Mouse (Mus musculus) kidney, adult 2 months (tissue): ENCODE results near the gene Atf5. TPM values are rescaled to one million over a fixed set of nuclear protein-coding genes. Genes with fewer than 3 reads are reported as not detected.

ENCODE experiments used
- DNase-seq: peaks from one replicate; pipeline ENCODE4 v3.0.0; 2021
- H3K27ac ChIP-seq: fragments of 200-500 bp; 2 replicates; pipeline ENCODE4 v1.5.1; 2012; ENCODE audit warnings: low read depth, low read length, control low read depth, inconsistent platforms; ENCODE audit not compliant: insufficient read depth
- H3K27me3 ChIP-seq: fragments of 200-500 bp; replicated peaks from 2 replicates; pipeline ENCODE4 v1.6.1; 2012; ENCODE audit warnings: mild to moderate bottlenecking, moderate library complexity, low read length, inconsistent platforms; ENCODE audit not compliant: control insufficient read depth, insufficient read depth
- H3K36me3 ChIP-seq: fragments of 200-500 bp; 2 replicates; pipeline ENCODE4 v1.6.1; 2012; ENCODE audit warnings: mild to moderate bottlenecking, moderate library complexity, low read length, inconsistent platforms; ENCODE audit not compliant: control insufficient read depth, insufficient read depth
- H3K4me1 ChIP-seq: fragments of 200-500 bp; 2 replicates; pipeline ENCODE4 v1.6.1; 2011; ENCODE audit warnings: low read length; ENCODE audit not compliant: control insufficient read depth, insufficient read depth
- H3K4me3 ChIP-seq: fragments of 200-500 bp; 2 replicates; pipeline ENCODE4 v1.5.1; 2011; ENCODE audit warnings: mild to moderate bottlenecking, low read depth, low read length, control low read depth; ENCODE audit not compliant: insufficient read depth
- CTCF ChIP-seq: fragments of 200-500 bp; conservative IDR thresholded peaks from 2 replicates; pipeline ENCODE4 v1.5.1; 2011; ENCODE audit warnings: low read depth, mild to moderate bottlenecking, control low read depth, low read length, moderate library complexity, mixed read lengths; ENCODE audit not compliant: insufficient read depth, insufficient read length
- POLR2A ChIP-seq: fragments of 200-500 bp; IDR thresholded peaks from one replicate; pipeline ENCODE4 v1.6.1; 2011; ENCODE audit warnings: low read depth, low read length, control low read depth
- WGBS: fragments of 180-500 bp; shearing (Covaris S2); methylation state at CpG from one replicate; pipeline ENCODE4 v1.1.7; 2018; 5-methylcytosine and 5-hydroxymethylcytosine counted together
- polyA plus RNA-seq: library from polyadenylated mRNA; depleted of rRNA; stranded (reverse); fragments of >200 nt; gene quantifications from 2 replicates; pipeline ENCODE4 v1.2.3, GENCODE M21; 2012; rRNA removed

Gene Atf5
- 42.1 and 57.2 TPM in 2 replicates for polyA plus RNA-seq

DNA sequence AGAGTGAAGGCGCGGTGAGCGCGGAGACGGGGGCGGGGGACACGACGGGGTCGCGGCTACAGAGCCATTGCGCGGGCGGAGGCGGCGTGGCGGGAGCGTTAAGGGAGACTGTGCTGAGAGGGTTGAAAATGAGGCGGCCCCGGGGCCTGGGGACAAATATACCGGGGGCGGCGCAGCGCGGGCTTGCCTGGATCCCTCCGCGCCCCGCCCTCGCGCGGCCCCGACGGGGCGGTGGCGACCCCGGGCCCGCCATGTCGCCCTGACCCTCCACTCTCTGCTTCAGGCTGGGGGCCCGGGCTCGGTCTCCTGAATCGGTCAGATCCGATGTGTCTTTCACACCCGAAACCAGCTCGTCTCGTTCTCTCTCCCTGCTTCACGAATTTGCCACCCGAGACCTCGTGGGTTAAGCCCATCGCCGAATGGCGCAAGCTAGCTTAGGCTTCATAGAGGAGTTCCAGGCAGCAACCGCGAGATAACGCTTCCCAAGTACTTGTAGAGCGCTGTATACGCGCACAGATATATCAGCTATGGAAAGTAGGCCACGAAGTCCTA, at the start of gene Atf5:
Gene Atf5, minus strand, starts transcription at position 189 of the 552 bp plus-strand sequence.
- Histone ChIP-seq H3K4me1 (peaks cover 20% of the 10 kb centered on the region), H3K27ac (peak within 1 kb of the TSS; percentile 76), H3K4me3 (peak within 1 kb of the TSS; percentile 82), H3K27me3 (no peaks in the 10 kb centered on the region), H3K36me3 (no peaks in the 10 kb centered on the region)
- peak; percentile 51 for DNase-seq
- under 1% methylated on average over 52 of the region's 57 CpGs for WGBS
- no peak for TF ChIP-seq POLR2A
- no peak for TF ChIP-seq CTCF

DNA sequence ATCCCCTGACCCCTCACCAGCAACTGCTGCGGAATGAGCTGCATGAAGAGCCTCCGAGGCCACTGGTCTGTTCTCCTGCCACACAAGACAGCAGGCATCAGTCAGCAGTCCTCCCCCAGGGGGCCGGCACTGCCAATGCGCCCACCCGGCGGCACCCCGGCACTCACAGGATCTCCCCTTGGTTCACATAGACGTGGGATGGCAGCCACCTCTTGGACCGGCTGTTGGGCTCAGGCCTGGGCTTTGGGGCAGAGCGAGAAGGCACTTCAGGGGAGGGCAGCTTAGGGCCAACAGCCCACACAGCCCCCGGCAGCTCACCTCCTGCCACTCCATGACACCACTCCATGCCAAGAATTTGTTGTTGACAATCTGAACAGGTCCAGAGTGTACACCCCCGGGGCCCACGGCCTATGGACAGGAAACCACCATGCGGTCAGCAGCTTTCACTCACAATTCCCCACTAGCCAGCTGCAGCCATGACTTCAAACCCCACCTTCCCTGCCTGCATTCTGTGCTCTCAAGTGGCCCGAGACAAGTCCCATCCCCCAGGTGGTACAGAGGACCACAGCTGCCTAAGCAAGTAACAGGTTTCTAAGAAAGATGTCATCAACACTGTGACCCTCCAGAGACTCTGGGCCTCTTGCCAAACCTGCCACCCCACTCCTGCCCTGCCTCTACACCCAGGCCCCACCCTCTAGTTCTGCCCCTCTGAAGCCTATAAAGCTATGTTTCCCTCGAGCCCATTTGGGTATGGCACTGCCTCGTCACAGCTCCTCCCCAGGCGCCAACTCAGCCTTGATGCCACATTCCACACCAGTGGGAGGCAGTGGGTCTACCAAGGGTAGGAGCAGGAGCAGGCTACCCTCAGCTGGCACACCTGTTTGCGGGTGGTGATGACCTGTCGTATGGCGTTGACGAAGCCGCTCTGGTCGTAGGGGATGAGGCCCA, 48.4 kb upstream of the Atf5 start:
- Histone ChIP-seq H3K4me3 (no peak overlapping the region), H3K4me1 (peaks cover 21% of the 10 kb centered on the region), H3K27me3 (no peaks in the 10 kb centered on the region), H3K36me3 (no peaks in the 10 kb centered on the region), H3K27ac (no peak overlapping the region)
- no peak for DNase-seq
- no peak for TF ChIP-seq CTCF
- TF ChIP-seq POLR2A = no peak
- 67% methylated on average over 24 of the region's 24 CpGs for WGBS

DNA sequence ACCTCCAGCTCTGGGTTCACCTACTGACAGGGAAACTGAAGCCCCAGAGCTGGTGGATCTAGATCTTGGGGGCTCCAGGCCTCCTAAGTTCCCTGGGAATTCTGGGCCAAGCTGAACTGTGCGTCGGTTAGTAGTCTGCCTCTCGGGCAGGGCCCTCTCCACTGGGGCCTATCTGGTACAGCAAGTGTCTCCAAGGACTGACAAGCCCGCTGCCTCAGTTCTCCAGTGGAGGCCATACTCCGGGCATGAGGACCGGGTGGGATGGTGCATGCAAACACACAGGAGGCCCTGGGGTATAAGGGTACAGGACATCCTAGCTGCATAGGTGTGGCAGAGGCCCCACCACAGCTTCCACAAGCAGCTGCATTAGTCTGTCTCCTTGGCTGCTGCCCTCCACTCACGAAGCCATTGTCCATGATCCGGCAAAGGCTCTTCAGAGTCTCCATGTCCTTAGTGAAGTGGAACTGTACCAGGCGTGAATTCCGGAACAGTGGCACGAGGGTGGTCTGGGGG, 47.6 kb upstream of the Atf5 start:
- H3K36me3 ChIP-seq = no peaks in the 10 kb centered on the region
- H3K27ac ChIP-seq = no peak overlapping the region
- TF ChIP-seq POLR2A (no peak), CTCF (no peak)
- H3K27me3 ChIP-seq = no peaks in the 10 kb centered on the region
- 81% methylated on average over 11 of the region's 11 CpGs for WGBS
- DNase-seq = no peak
- H3K4me3 ChIP-seq = no peak overlapping the region
- peaks cover 21% of the 10 kb centered on the region for H3K4me1 ChIP-seq

DNA sequence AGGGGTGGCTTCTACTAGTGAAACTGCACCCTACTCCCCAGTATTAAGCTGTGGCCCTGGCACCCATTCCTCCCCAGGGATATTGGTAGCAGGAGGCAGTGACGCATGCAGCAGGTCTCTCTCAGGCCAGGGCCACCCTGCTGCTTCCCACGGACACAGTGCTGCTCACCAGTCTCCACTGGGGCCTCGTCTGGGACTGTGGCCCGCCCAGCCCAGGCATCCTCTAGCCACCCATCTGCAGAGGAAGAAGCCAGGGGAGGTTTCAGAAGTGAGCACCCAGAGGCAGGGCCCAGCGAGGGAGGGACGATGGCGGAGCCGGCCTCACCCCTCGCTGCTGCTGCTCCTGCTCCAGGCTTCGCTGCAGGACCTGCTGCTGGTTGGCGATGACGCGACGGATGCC, 46.8 kb upstream of the Atf5 start:
- TF ChIP-seq CTCF (no peak), POLR2A (no peak)
- H3K27me3 ChIP-seq = no peaks in the 10 kb centered on the region
- WGBS = 82% methylated on average over 14 of the region's 14 CpGs
- H3K4me1 ChIP-seq = peaks cover 16% of the 10 kb centered on the region
- no peak overlapping the region for H3K4me3 ChIP-seq
- no peaks in the 10 kb centered on the region for H3K36me3 ChIP-seq
- DNase-seq = no peak
- no peak overlapping the region for H3K27ac ChIP-seq

DNA sequence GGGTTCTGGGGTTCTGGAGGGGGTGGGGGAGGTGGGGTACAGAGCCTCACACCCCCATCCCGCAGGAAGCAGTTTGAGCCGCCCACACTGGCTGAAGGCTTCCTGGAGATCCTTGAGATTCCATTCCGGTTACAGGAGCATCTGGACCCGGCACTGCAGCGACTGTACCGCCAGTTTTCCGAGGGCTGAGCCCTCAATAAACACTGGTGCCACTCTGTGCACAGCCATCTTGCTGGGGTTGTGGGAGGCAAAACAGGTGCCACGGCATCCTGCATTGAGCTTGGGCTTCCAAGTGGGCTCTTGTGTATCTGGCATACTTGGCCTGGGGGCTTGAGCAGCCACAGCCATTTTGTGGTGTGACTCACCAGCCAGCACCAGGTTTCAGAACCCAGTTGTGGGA, 46.0 kb upstream of the Atf5 start:
- TF ChIP-seq CTCF (no peak), POLR2A (no peak)
- no peaks in the 10 kb centered on the region for H3K36me3 ChIP-seq

DNA sequence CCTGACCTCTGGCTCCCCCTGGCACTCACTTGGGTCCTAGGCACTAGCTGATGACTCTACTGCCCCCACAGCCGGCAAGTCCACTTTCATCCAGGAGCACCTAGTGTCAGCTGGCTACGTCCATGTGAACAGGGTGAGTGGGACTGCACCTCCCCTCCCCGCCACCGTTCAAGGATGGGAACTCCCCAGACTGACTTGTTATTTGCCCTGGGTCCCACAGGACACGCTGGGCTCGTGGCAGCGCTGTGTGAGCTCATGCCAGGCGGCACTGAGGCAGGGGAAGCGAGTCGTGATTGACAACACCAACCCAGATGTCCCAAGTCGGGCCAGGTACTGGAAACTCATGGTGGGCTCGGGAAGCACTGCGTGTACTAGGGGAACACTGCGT, 45.0 kb upstream of the Atf5 start:
- TF ChIP-seq CTCF = no peak
- no peak for TF ChIP-seq POLR2A
- peaks cover 6% of the 10 kb centered on the region for H3K4me1 ChIP-seq
- no peak for DNase-seq
- H3K36me3 ChIP-seq = no peaks in the 10 kb centered on the region
- no peak overlapping the region for H3K4me3 ChIP-seq
- H3K27me3 ChIP-seq = no peaks in the 10 kb centered on the region
- 79% methylated on average over 14 of the region's 14 CpGs for WGBS
- no peak overlapping the region for H3K27ac ChIP-seq

More for the DNA sequence above, 46.0 kb upstream of the Atf5 start:
- Histone ChIP-seq H3K27me3 (no peaks in the 10 kb centered on the region), H3K4me3 (no peak overlapping the region), H3K4me1 (peaks cover 10% of the 10 kb centered on the region), H3K27ac (no peak overlapping the region)
- 76% methylated on average over 8 of the region's 8 CpGs for WGBS
- DNase-seq = no peak
